ENCODE assay signal across 8 mouse cellular contexts in genomic region chr15:12117242-12118092, GRCm38 (mm10). TPM values are rescaled to one million over a fixed set of nuclear protein-coding genes. Genes with fewer than 3 reads are reported as not detected.
DNase-seq lines count a peak whose midpoint lies in the region; ATAC-seq and TF ChIP-seq lines count a peak whose summit lies in the region.

Zfr (plus strand) TSS chr15:12117831.

- peak; percentile 62; the same call in 1 of the 2 replicates for TF ChIP-seq POLR2A in brain, embryonic 14.5 days (IDR thresholded peaks at IDR 0.05; ENCODE audit: borderline replicate concordance, extremely low read depth, insufficient read depth, insufficient read length, poor library complexity, severe bottlenecking)

- TF ChIP-seq CTCF in C2C12 (IDR thresholded peaks at IDR 0.05; ENCODE audit: control insufficient read depth, insufficient read depth, insufficient read length), result peak; percentile 49
- peak; percentile 31; the same call in 1 of the 2 replicates for TF ChIP-seq CTCF in brain, embryonic 14.5 days (IDR thresholded peaks at IDR 0.05; ENCODE audit: borderline replicate concordance, extremely low read depth, insufficient read depth, insufficient read length)
- peak; percentile 32 for TF ChIP-seq CTCF in kidney, postnatal 0 days (IDR thresholded peaks at IDR 0.05; ENCODE audit: low read depth)

- no peaks in the 10 kb centered on the region for H3K27me3 ChIP-seq in C2C12 (ENCODE audit: control insufficient read depth, insufficient read depth, insufficient read length)
- H3K27me3 ChIP-seq in erythroblast, embryonic 14.5 days (ENCODE audit: control insufficient read depth), result no peaks in the 10 kb centered on the region
- H3K27me3 ChIP-seq in heart, embryonic 12.5 days (replicated peaks), result no peaks in the 10 kb centered on the region
- no peaks in the 10 kb centered on the region for H3K27me3 ChIP-seq in kidney, postnatal 0 days (ENCODE audit: insufficient read depth, low read length)
- H3K27me3 ChIP-seq in liver, embryonic 11.5 days (replicated peaks; ENCODE audit: control insufficient read depth, insufficient read depth, low read length), result no peaks in the 10 kb centered on the region
- no peaks in the 10 kb centered on the region for H3K27me3 ChIP-seq in stomach, embryonic 14.5 days (ENCODE audit: control insufficient read depth, insufficient read depth, low read length)

- peak; percentile 94 for ATAC-seq in heart, embryonic 12.5 days (ENCODE audit: insufficient number of reproducible peaks, low FRiP score)
- peak; percentile 91 for ATAC-seq in kidney, postnatal 0 days (replicated peaks; ENCODE audit: low FRiP score, low read depth)
- ATAC-seq in liver, embryonic 11.5 days (replicated peaks; ENCODE audit: low FRiP score), result peak; percentile 90
- ATAC-seq in stomach, embryonic 14.5 days (ENCODE audit: insufficient number of reproducible peaks, insufficient read depth, low FRiP score, low read depth), result peak; percentile 94

- H3K79me3 ChIP-seq in C2C12 (ENCODE audit: low read depth), result peaks cover 40% of the 10 kb centered on the region

- peak within 1 kb of the TSS; percentile 94 for H3K4me3 ChIP-seq in C2C12 (ENCODE audit: insufficient read depth, poor library complexity, severe bottlenecking)
- peak within 1 kb of the TSS; percentile 97 for H3K4me3 ChIP-seq in erythroblast, embryonic 14.5 days (replicated peaks)
- peak within 1 kb of the TSS; percentile 70 for H3K4me3 ChIP-seq in heart, embryonic 12.5 days
- H3K4me3 ChIP-seq in kidney, postnatal 0 days (replicated peaks; ENCODE audit: low read depth, low read length), result peak within 1 kb of the TSS; percentile 99
- peak within 1 kb of the TSS; percentile 99 for H3K4me3 ChIP-seq in liver, embryonic 11.5 days (ENCODE audit: low read depth, low read length)
- peak within 1 kb of the TSS; percentile 96 for H3K4me3 ChIP-seq in stomach, embryonic 14.5 days (ENCODE audit: low read depth, low read length)

- peak within 1 kb of the TSS; percentile 96 for H3K9ac ChIP-seq in heart, embryonic 12.5 days
- H3K9ac ChIP-seq in kidney, postnatal 0 days (ENCODE audit: low read depth, low read length), result peak within 1 kb of the TSS; percentile 100
- peak within 1 kb of the TSS; percentile 99 for H3K9ac ChIP-seq in liver, embryonic 11.5 days (ENCODE audit: low read depth, low read length)
- H3K9ac ChIP-seq in stomach, embryonic 14.5 days (replicated peaks; ENCODE audit: low read depth, low read length), result peak within 1 kb of the TSS; percentile 99

- peak; percentile 96 for DNase-seq in brain, embryonic 14.5 days (ENCODE audit: low read depth)
- peak; percentile 95 for DNase-seq in kidney, postnatal 0 days (ENCODE audit: low spot score)
- DNase-seq in liver, embryonic 11.5 days (ENCODE audit: low spot score), result peak; percentile 93
- peak; percentile 96 for DNase-seq in naive thymus-derived CD4-positive, alpha-beta T cell, adult 2 months (ENCODE audit: low read depth)

- peak within 1 kb of the TSS; percentile 94 for H3K27ac ChIP-seq in heart, embryonic 12.5 days (ENCODE audit: poor library complexity, severe bottlenecking)
- peak within 1 kb of the TSS; percentile 96 for H3K27ac ChIP-seq in kidney, postnatal 0 days
- H3K27ac ChIP-seq in liver, embryonic 11.5 days (ENCODE audit: low read depth, low read length), result peak within 1 kb of the TSS; percentile 93
- H3K27ac ChIP-seq in stomach, embryonic 14.5 days (ENCODE audit: low read length), result peak within 1 kb of the TSS; percentile 87

- WGBS in heart, embryonic 12.5 days, result under 1% methylated on average over 58 of the region's 59 CpGs
- 1% methylated on average over 59 of the region's 59 CpGs for WGBS in kidney, postnatal 0 days
- WGBS in liver, embryonic 11.5 days, result under 1% methylated on average over 54 of the region's 59 CpGs
- under 1% methylated on average over 52 of the region's 59 CpGs for WGBS in stomach, embryonic 14.5 days

- no peaks in the 10 kb centered on the region for H3K9me3 ChIP-seq in erythroblast, embryonic 14.5 days (ENCODE audit: control insufficient read depth, low read length)
- H3K9me3 ChIP-seq in heart, embryonic 12.5 days (replicated peaks), result no peaks in the 10 kb centered on the region
- no peaks in the 10 kb centered on the region for H3K9me3 ChIP-seq in kidney, postnatal 0 days (replicated peaks; ENCODE audit: low read length)
- H3K9me3 ChIP-seq in liver, embryonic 11.5 days (ENCODE audit: control insufficient read depth, low read length), result no peaks in the 10 kb centered on the region
- no peaks in the 10 kb centered on the region for H3K9me3 ChIP-seq in stomach, embryonic 14.5 days (ENCODE audit: control insufficient read depth, low read depth, low read length)

- peak within 1 kb of the TSS; percentile 94 for H3K4me2 ChIP-seq in heart, embryonic 12.5 days
- peak within 1 kb of the TSS; percentile 67 for H3K4me2 ChIP-seq in kidney, postnatal 0 days (ENCODE audit: low read length)
- peak within 1 kb of the TSS; percentile 69 for H3K4me2 ChIP-seq in liver, embryonic 11.5 days
- H3K4me2 ChIP-seq in stomach, embryonic 14.5 days (replicated peaks; ENCODE audit: low read depth, low read length), result peak within 1 kb of the TSS; percentile 91

- H3K79me2 ChIP-seq in C2C12 (ENCODE audit: control insufficient read depth, insufficient read depth), result peaks cover 49% of the 10 kb centered on the region

- peaks cover 18% of the 10 kb centered on the region for H3K36me3 ChIP-seq in C2C12 (ENCODE audit: control insufficient read depth, insufficient read depth)
- H3K36me3 ChIP-seq in erythroblast, embryonic 14.5 days (ENCODE audit: control insufficient read depth), result peaks cover 18% of the 10 kb centered on the region
- 0 out of 2 replicates have a peak, but pooled peaks cover 4% of the 10 kb centered on the region for H3K36me3 ChIP-seq in heart, embryonic 12.5 days
- H3K36me3 ChIP-seq in kidney, postnatal 0 days (ENCODE audit: insufficient read depth, low read length), result no peaks in the 10 kb centered on the region
- no peaks in the 10 kb centered on the region for H3K36me3 ChIP-seq in liver, embryonic 11.5 days (ENCODE audit: control insufficient read depth, insufficient read depth, low read length)
- peaks cover 3% of the 10 kb centered on the region; the same call in 1 of the 2 replicates for H3K36me3 ChIP-seq in stomach, embryonic 14.5 days (ENCODE audit: control insufficient read depth, insufficient read depth, low read length)

- peak within 1 kb of the TSS; percentile 84 for H3ac ChIP-seq in C2C12 (ENCODE audit: control insufficient read depth, insufficient read length, low read depth)

- peaks cover 36% of the 10 kb centered on the region for H3K4me1 ChIP-seq in erythroblast, embryonic 14.5 days (ENCODE audit: control insufficient read depth)
- peaks cover 31% of the 10 kb centered on the region for H3K4me1 ChIP-seq in heart, embryonic 12.5 days (replicated peaks)
- no peaks in the 10 kb centered on the region; the same call in 1 of the 2 replicates for H3K4me1 ChIP-seq in kidney, postnatal 0 days (replicated peaks; ENCODE audit: insufficient read depth, low read length)
- peaks cover 17% of the 10 kb centered on the region for H3K4me1 ChIP-seq in liver, embryonic 11.5 days (replicated peaks; ENCODE audit: control insufficient read depth, insufficient read depth, low read length)
- peaks cover 4% of the 10 kb centered on the region; the same call in 1 of the 2 replicates for H3K4me1 ChIP-seq in stomach, embryonic 14.5 days (ENCODE audit: control insufficient read depth, insufficient read depth, low read length)

TF ChIP-seq in C2C12, 6 proteins besides CTCF, POLR2A, EP300 and RAD21:
- TF ChIP-seq USF1 (IDR thresholded peaks at IDR 0.05; ENCODE audit: low read depth), result peak; percentile 54
- TF ChIP-seq CEBPB (IDR thresholded peaks at IDR 0.05; ENCODE audit: low read depth), result no peak

RNA-seq across cellular contexts. Expression of gene Zfr, which starts in this region (rescaled TPM):
- polyA plus RNA-seq in C2C12 (2012; fragmentation: generic; extraction: Trizol), result 22.4 TPM
- 96.5 and 125 TPM in 2 replicates for polyA plus RNA-seq in brain, embryonic 14.5 days (2012; rRNA removed)
- 1.5 and 2.1 TPM in 2 replicates for polyA plus RNA-seq in erythroblast, embryonic 14.5 days (2012)
- polyA plus RNA-seq in heart, embryonic 12.5 days (2016; fragmentation: Nextera tagmentation; extraction: Ambion mirVana), result 105 and 108 TPM in 2 replicates
- polyA plus RNA-seq in kidney, postnatal 0 days (2015; fragmentation: Nextera tagmentation; extraction: Ambion mirVana), result 72.0 and 77.3 TPM in 2 replicates
- polyA plus RNA-seq in liver, embryonic 11.5 days (2014; fragmentation: Nextera tagmentation; extraction: Ambion mirVana), result 86.0 and 87.3 TPM in 2 replicates
- polyA plus RNA-seq in stomach, embryonic 14.5 days (2014; fragmentation: Nextera tagmentation; extraction: Ambion mirVana), result 173 and 181 TPM in 2 replicates

Comparison
In these comparisons a context has a peak if more than half of its experiments do, and no peak if none do; other contexts are left out.
1. Peak in every context shown above with its lines: DNase-seq, ATAC-seq, H3K4me3 ChIP-seq and H3K27ac ChIP-seq.